Mouse (Mus musculus) retina, embryonic 14.5 days (tissue): ENCODE data around the gene Gna11.
A peak's percentile ranks its signal among the peaks of the same experiment; 100 is the strongest.

Source experiments
- DNase-seq: peaks from one replicate; pipeline ENCODE4 v3.0.0-alpha.2; 2015; ENCODE audit warnings: low spot score

The Gna11 gene

GRCm38 (mm10) chr10:81542727-81543460 lies 2.1 kb downstream of the Gna11 start:
- no peak for DNase-seq

GRCm38 (mm10) chr10:81541803-81542202 lies 3.2 kb downstream of the Gna11 start:
- no peak for DNase-seq

- no peak for DNase-seq
Measured at GRCm38 (mm10) chr10:81541363-81541762, 3.6 kb downstream of the Gna11 start.

- no peak for DNase-seq
Measured at GRCm38 (mm10) chr10:81538321-81539048, 6.5 kb downstream of the Gna11 start.

GRCm38 (mm10) chr10:81537429-81537828 lies 7.6 kb downstream of the Gna11 start:
- DNase-seq: no peak

- DNase-seq: no peak
Measured at GRCm38 (mm10) chr10:81536734-81537133, 8.3 kb downstream of the Gna11 start.

GRCm38 (mm10) chr10:81534826-81535225 lies 10.2 kb downstream of the Gna11 start:
- DNase-seq: no peak

- peak; percentile 88 for DNase-seq
Measured at GRCm38 (mm10) chr10:81526779-81527178, 18.2 kb downstream of the Gna11 start.

- DNase-seq: no peak
Measured at GRCm38 (mm10) chr10:81525017-81525694, 19.8 kb downstream of the Gna11 start.

- DNase-seq: no peak
Measured at GRCm38 (mm10) chr10:81524051-81524605, 20.9 kb downstream of the Gna11 start, which contains the start of gene Gna15. TSS of gene Gna15 (minus strand) at chr10:81524225.

- DNase-seq: no peak
Measured at GRCm38 (mm10) chr10:81523570-81523969, 21.4 kb downstream of the Gna11 start.

GRCm38 (mm10) chr10:81523142-81523541 lies 21.8 kb downstream of the Gna11 start:
- DNase-seq: no peak

- DNase-seq: no peak
Measured at GRCm38 (mm10) chr10:81519978-81520365, 25.0 kb downstream of the Gna11 start.

GRCm38 (mm10) chr10:81519227-81519977 lies 25.6 kb downstream of the Gna11 start:
- no peak for DNase-seq

- peak; percentile 78 for DNase-seq
Measured at GRCm38 (mm10) chr10:81518546-81518945, 26.4 kb downstream of the Gna11 start.

GRCm38 (mm10) chr10:81517227-81517626 lies 27.8 kb downstream of the Gna11 start:
- DNase-seq: no peak

GRCm38 (mm10) chr10:81513798-81514197 lies 31.2 kb downstream of the Gna11 start:
- no peak for DNase-seq

- no peak for DNase-seq
Measured at GRCm38 (mm10) chr10:81510246-81510810, 34.7 kb downstream of the Gna11 start.

GRCm38 (mm10) chr10:81507691-81508489 lies 37.1 kb downstream of the Gna11 start:
- DNase-seq: no peak

- no peak for DNase-seq
Measured at GRCm38 (mm10) chr10:81507095-81507494, 37.9 kb downstream of the Gna11 start.
